ENCODE assay signal across 7 mouse cellular contexts in genomic region chr5:33630615-33631014, GRCm38 (mm10). TPM values are rescaled to one million over a fixed set of nuclear protein-coding genes. Genes with fewer than 3 reads are reported as not detected.
DNase-seq lines count a peak whose midpoint lies in the region; ATAC-seq and TF ChIP-seq lines count a peak whose summit lies in the region.

No protein-coding gene starts in this region.

- peak; percentile 25 for DNase-seq in thymus, postnatal 4 days
- DNase-seq in thymus, postnatal 0 days (ENCODE audit: low spot score) = no peak
- DNase-seq in forebrain, embryonic 14.5 days (ENCODE audit: low spot score) = no peak
- no peak for DNase-seq in ovary, postnatal 36 days (ENCODE audit: low spot score)
- no peak for DNase-seq in Muller cell, postnatal 12 days (ENCODE audit: inconsistent ontology term)

- H3K4me1 ChIP-seq in forebrain, embryonic 14.5 days (ENCODE audit: control insufficient read depth, insufficient read depth, low read length) = peaks cover 15% of the 10 kb centered on the region
- H3K4me1 ChIP-seq in intestine, embryonic 16.5 days (ENCODE audit: control insufficient read depth, insufficient read depth, low read length) = peaks cover 18% of the 10 kb centered on the region
- H3K4me1 ChIP-seq in small intestine, adult 2 months (ENCODE audit: control insufficient read depth, insufficient read depth, insufficient read length, low read length) = peaks cover 5% of the 10 kb centered on the region

- no peak overlapping the region for H3K27ac ChIP-seq in forebrain, embryonic 14.5 days (ENCODE audit: low read depth, low read length)
- peak overlapping the region; percentile 76 for H3K27ac ChIP-seq in intestine, embryonic 16.5 days (ENCODE audit: low read length)
- peak overlapping the region; percentile 83 for H3K27ac ChIP-seq in small intestine, adult 2 months (ENCODE audit: insufficient read depth, low read depth, low read length)

- H3K36me3 ChIP-seq in forebrain, embryonic 14.5 days (ENCODE audit: control insufficient read depth, insufficient read depth, low read length) = no peaks in the 10 kb centered on the region
- H3K36me3 ChIP-seq in intestine, embryonic 16.5 days (ENCODE audit: control insufficient read depth, insufficient read depth, low read length) = no peaks in the 10 kb centered on the region; the same call in 1 of the 2 replicates
- no peaks in the 10 kb centered on the region for H3K36me3 ChIP-seq in small intestine, adult 2 months (ENCODE audit: control insufficient read depth, insufficient read depth, low read length)

- 75% methylated on average over 4 of the region's 4 CpGs for WGBS in forebrain, embryonic 14.5 days
- WGBS in intestine, embryonic 16.5 days = 62% methylated on average over 4 of the region's 4 CpGs
- WGBS in small intestine, adult 2 months = 27% methylated on average over 4 of the region's 4 CpGs

- no peaks in the 10 kb centered on the region for H3K9me3 ChIP-seq in forebrain, embryonic 14.5 days (replicated peaks; ENCODE audit: control insufficient read depth, low read length)
- H3K9me3 ChIP-seq in intestine, embryonic 16.5 days (ENCODE audit: control insufficient read depth, low read length) = no peaks in the 10 kb centered on the region

- peak overlapping the region; percentile 71 for H3K4me3 ChIP-seq in forebrain, embryonic 14.5 days (ENCODE audit: low read depth, low read length)
- peak overlapping the region; percentile 76; the same call in 1 of the 2 replicates for H3K4me3 ChIP-seq in intestine, embryonic 16.5 days (ENCODE audit: low read length)
- peak overlapping the region; percentile 16; the same call in 1 of the 2 replicates for H3K4me3 ChIP-seq in small intestine, adult 2 months (ENCODE audit: low read depth, low read length)

- no peak for ATAC-seq in forebrain, embryonic 14.5 days
- ATAC-seq in intestine, embryonic 16.5 days = peak; percentile 31

- TF ChIP-seq POLR2A in small intestine, adult 2 months (IDR thresholded peaks at IDR 0.05; ENCODE audit: low read depth, low read length) = no peak

- H3K9ac ChIP-seq in forebrain, embryonic 14.5 days (ENCODE audit: low read length) = peak overlapping the region; percentile 66; the same call in 1 of the 2 replicates
- peak overlapping the region; percentile 62 for H3K9ac ChIP-seq in intestine, embryonic 16.5 days (ENCODE audit: low read depth, low read length)

- H3K4me2 ChIP-seq in forebrain, embryonic 14.5 days (ENCODE audit: low read length) = peak overlapping the region; percentile 91
- H3K4me2 ChIP-seq in intestine, embryonic 16.5 days (ENCODE audit: low read depth, low read length) = peak overlapping the region; percentile 78; the same call in 1 of the 2 replicates

- H3K27me3 ChIP-seq in forebrain, embryonic 14.5 days (replicated peaks; ENCODE audit: control insufficient read depth, insufficient read depth, low read length) = no peaks in the 10 kb centered on the region
- no peaks in the 10 kb centered on the region for H3K27me3 ChIP-seq in intestine, embryonic 16.5 days (replicated peaks; ENCODE audit: control insufficient read depth, insufficient read depth, low read length)
- no peaks in the 10 kb centered on the region for H3K27me3 ChIP-seq in small intestine, adult 2 months (ENCODE audit: control insufficient read depth, insufficient read depth, low read length)

- TF ChIP-seq CTCF in small intestine, adult 2 months (IDR thresholded peaks at IDR 0.05; ENCODE audit: extremely low read depth, insufficient read length, insufficient replicate concordance, low read depth, low read length) = no peak

RNA-seq across cellular contexts. Expression of gene Gm9903, which starts 0.9 kb away (rescaled TPM):
- 0.44 and 0.60 TPM in 2 replicates for polyA plus RNA-seq in thymus, postnatal 0 days (2015; fragmentation: Nextera tagmentation; extraction: Ambion mirVana)
- 0.45 and 0.48 TPM in 2 replicates for polyA plus RNA-seq in forebrain, embryonic 14.5 days (2014; fragmentation: Nextera tagmentation; extraction: Ambion mirVana)
- 0.15 and 0.32 TPM in 2 replicates for polyA plus RNA-seq in intestine, embryonic 16.5 days (2015; fragmentation: Nextera tagmentation; extraction: Ambion mirVana)
- polyA plus RNA-seq in small intestine, adult 2 months (2012; rRNA removed) = 0.14 and 0.27 TPM in 2 replicates

RNA-seq across cellular contexts. Expression of gene Fam53a, which starts 1.2 kb away (rescaled TPM):
- 72.6 and 78.5 TPM in 2 replicates for polyA plus RNA-seq in thymus, postnatal 0 days (2015; fragmentation: Nextera tagmentation; extraction: Ambion mirVana)
- polyA plus RNA-seq in forebrain, embryonic 14.5 days (2014; fragmentation: Nextera tagmentation; extraction: Ambion mirVana) = 46.3 and 46.9 TPM in 2 replicates
- 48.0 and 49.6 TPM in 2 replicates for polyA plus RNA-seq in intestine, embryonic 16.5 days (2015; fragmentation: Nextera tagmentation; extraction: Ambion mirVana)
- polyA plus RNA-seq in small intestine, adult 2 months (2012; rRNA removed) = 58.1 and 60.2 TPM in 2 replicates

RNA-seq across cellular contexts. Expression of gene Slbp, which starts 21.8 kb away (rescaled TPM):
- 353 and 376 TPM in 2 replicates for polyA plus RNA-seq in thymus, postnatal 0 days (2015; fragmentation: Nextera tagmentation; extraction: Ambion mirVana)
- 154 and 159 TPM in 2 replicates for polyA plus RNA-seq in forebrain, embryonic 14.5 days (2014; fragmentation: Nextera tagmentation; extraction: Ambion mirVana)
- 164 and 184 TPM in 2 replicates for polyA plus RNA-seq in intestine, embryonic 16.5 days (2015; fragmentation: Nextera tagmentation; extraction: Ambion mirVana)
- polyA plus RNA-seq in small intestine, adult 2 months (2012; rRNA removed) = 16.7 and 25.4 TPM in 2 replicates

RNA-seq across cellular contexts. Expression of gene Tacc3, which starts 27.3 kb away (rescaled TPM):
- 195 and 217 TPM in 2 replicates for polyA plus RNA-seq in thymus, postnatal 0 days (2015; fragmentation: Nextera tagmentation; extraction: Ambion mirVana)
- 94.5 and 98.2 TPM in 2 replicates for polyA plus RNA-seq in forebrain, embryonic 14.5 days (2014; fragmentation: Nextera tagmentation; extraction: Ambion mirVana)
- 130 and 144 TPM in 2 replicates for polyA plus RNA-seq in intestine, embryonic 16.5 days (2015; fragmentation: Nextera tagmentation; extraction: Ambion mirVana)
- 4.0 and 7.7 TPM in 2 replicates for polyA plus RNA-seq in small intestine, adult 2 months (2012; rRNA removed)

RNA-seq across cellular contexts. Expression of gene Tmem129, which starts 27.6 kb away (rescaled TPM):
- polyA plus RNA-seq in thymus, postnatal 0 days (2015; fragmentation: Nextera tagmentation; extraction: Ambion mirVana) = 28.4 and 30.8 TPM in 2 replicates
- 35.8 and 39.5 TPM in 2 replicates for polyA plus RNA-seq in forebrain, embryonic 14.5 days (2014; fragmentation: Nextera tagmentation; extraction: Ambion mirVana)
- 35.7 and 36.9 TPM in 2 replicates for polyA plus RNA-seq in intestine, embryonic 16.5 days (2015; fragmentation: Nextera tagmentation; extraction: Ambion mirVana)
- 25.6 and 34.8 TPM in 2 replicates for polyA plus RNA-seq in small intestine, adult 2 months (2012; rRNA removed)

Comparison
In these comparisons a context has a peak if more than half of its experiments do, and no peak if none do; other contexts are left out.
1. H3K4me3 ChIP-seq: peak in every context shown above with its lines; median percentile 76 in intestine, embryonic 16.5 days; 71 in forebrain, embryonic 14.5 days; 16 in small intestine, adult 2 months.